Mouse (Mus musculus) left cerebral cortex, postnatal 10 days (tissue): Measurements from ENCODE around the gene Pcsk6. TPM values are rescaled to one million over a fixed set of nuclear protein-coding genes. Genes with fewer than 3 reads are reported as not detected.
"Not testable (repeated sequence)": the region's sequence is repeated elsewhere in the genome, so short reads cannot be mapped to it uniquely, and the experiment has no call there.

Source experiments
- DNase-seq, 2 experiments: peaks; one replicate each; pipeline ENCODE4 v3.0.0; 2021 to 2022; ENCODE audit warnings: low spot score in 2 of 2, mixed read lengths in 1 of 2; ENCODE audit errors: extremely low spot score in 1 of 2
- intact Hi-C: fragments of 180-260 bp; cut with DNase I; formaldehyde crosslinking; loops from one replicate; pipeline ENCODE4 v1.15.1; 2025
- total RNA-seq, 2 experiments: library from RNA; stranded (reverse); gene quantifications; 2 replicates each; pipeline ENCODE4 v1.2.3; 2021

The Pcsk6 gene
- 1 to 10 TPM; 7.6 to 7.7 TPM for total RNA-seq

- peak in 1 of 2 experiments; percentile 60 for DNase-seq
- intact Hi-C loops, result no loop called here
These were observed at the start of gene Pcsk6 for GRCm38 (mm10) chr7:65861591-65862472. TSS of gene Pcsk6 (plus strand) at chr7:65861734.

DNA sequence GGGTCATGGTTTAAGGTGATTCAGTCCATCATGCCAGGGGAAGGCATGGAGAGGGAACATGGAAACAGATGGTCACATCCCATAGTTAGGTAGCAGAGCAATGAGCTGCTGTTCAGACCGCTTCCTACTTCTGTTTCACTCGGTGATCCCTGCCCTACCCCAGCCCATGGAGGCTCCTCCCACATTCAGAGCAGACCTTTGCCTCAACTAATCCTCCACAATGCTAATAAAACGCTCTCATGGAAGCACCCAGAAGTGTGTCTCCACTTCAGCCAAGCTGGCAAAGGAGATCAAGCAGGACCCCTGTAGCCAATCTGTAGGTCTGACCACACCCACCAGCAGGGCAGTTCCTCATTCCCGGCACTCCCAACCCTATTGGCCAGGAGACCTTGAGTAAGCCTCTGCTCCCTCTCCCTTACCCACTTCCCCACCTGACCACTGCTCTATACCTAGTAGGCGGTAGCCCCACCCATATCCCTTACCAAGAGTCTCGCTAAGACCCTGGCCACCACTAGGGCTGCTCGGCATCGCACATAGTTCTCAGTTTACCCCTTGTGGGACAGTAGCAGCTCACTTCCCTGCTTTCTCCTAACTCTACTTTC lies 47.8 kb upstream of the Pcsk6 start:
- intact Hi-C loops, result no loop called here

DNA sequence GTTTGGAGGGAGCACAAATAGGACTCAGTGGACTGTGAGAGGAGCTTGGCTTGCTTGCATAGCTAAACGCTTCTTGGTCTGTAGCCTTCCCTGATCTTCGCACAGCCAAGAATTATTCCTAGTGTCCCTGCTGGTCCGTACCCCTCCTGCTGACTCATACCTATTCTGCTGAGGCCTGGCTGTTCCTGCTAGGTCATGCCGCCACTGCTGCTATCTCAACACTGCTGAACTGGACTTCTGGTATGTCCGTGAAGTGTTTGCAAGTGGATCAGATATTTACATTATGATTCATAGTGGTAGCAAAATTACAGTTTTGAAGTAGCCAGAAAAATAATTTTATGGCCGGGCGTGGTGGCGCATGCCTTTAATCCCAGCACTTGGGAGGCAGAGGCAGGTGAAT lies 44.0 kb upstream of the Pcsk6 start:
- no peak for DNase-seq
- intact Hi-C loops, result no loop called here

More for the DNA sequence above, 47.8 kb upstream of the Pcsk6 start:
- no peak for DNase-seq

DNA sequence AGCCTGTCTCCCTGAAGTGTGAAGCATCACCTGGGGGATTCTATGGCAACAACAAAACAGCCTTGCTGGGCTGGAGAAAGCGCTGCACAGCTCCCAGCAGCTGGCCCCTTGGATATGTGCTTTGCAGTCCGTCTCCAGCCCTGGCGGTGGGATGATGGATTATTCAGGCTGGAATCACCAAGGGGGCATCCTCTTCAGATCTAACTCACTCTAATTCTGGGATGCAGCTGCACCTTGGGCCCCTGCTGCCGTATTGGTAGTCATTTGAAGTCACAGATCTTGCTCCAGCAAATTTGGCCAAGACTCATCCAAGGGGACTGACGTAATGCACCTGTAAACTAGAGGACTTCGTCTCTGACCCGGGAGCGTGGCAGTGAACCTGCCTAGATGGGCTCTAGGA lies 41.1 kb upstream of the Pcsk6 start:
- intact Hi-C loops, result no loop called here
- no peak for DNase-seq

- intact Hi-C loops, result not testable (repeated sequence)
These were observed 39.6 kb upstream of the Pcsk6 start for GRCm38 (mm10) chr7:65821901-65822300.

GRCm38 (mm10) chr7:65822506-65823119 lies 38.9 kb upstream of the Pcsk6 start:
- intact Hi-C loops, result no loop called here
- no peak for DNase-seq

More at GRCm38 (mm10) chr7:65821901-65822300, 39.6 kb upstream of the Pcsk6 start:
- DNase-seq, result not testable (repeated sequence)

- intact Hi-C loops, result no loop called here
- DNase-seq, result no peak
These were observed 21.8 kb upstream of the Pcsk6 start for GRCm38 (mm10) chr7:65839756-65840155.

DNA sequence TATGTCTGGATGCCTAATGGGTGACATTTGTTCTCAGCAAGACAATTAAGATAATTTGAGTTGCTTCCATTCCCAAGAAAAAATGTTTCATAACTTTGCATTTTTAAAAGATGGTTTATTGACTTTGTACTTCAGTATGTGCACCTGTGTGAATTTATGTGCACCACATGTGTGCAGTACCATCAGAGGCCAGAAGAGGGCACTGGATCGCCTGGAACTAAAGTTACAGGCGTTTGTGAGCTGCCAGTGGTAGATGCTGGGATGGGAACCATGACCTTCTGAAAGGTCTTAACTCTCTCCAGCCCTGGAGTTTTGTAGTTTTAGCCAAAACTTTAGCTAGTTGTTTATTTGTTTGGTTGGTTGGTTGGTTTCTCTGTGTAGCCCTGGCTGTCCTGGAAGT lies 18.3 kb upstream of the Pcsk6 start:
- intact Hi-C loops, result no loop called here
- DNase-seq, result no peak

- DNase-seq, result no peak
- intact Hi-C loops, result no loop called here
These were observed 553 bp upstream of the Pcsk6 start for GRCm38 (mm10) chr7:65860981-65861380.

DNA sequence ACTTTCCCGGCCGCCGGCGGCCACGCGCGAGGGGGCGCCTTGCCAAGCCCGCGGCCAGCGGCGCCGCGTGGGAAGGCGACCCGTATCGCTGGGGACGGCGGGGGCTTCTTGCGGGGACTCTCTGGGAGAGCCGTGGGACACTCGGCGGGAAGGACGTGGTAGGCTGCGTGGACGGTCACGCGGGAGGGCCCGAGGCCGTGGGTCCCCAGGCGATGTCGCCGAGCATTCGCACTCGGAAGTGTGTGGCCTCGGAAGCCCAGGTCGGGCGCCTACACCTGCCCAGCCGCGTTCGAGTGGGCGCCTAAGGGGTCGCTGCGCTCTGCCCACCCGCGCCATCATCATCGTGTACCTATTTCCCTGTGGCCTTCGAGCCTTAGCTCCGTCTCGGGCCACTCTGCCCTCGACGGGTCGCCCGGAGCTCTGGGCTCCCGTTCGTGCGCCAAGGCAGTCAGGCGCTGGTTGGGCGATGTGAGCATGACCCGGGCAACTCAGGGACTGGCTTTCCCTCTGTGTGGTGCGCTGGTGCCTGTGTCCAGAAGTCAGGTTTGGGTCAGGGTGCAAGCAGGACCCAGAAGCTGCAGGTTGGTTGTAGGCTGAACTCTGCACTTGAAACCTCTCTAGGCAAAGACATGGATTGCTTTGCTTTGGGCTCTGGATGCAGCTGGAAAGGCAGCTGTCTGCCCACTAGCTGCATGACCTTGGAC lies 1.1 kb downstream of the Pcsk6 start:
- intact Hi-C loops, result no loop called here
- no peak for DNase-seq

GRCm38 (mm10) chr7:65869173-65869572 lies 7.6 kb downstream of the Pcsk6 start:
- no peak for DNase-seq
- intact Hi-C loops, result no loop called here

DNA sequence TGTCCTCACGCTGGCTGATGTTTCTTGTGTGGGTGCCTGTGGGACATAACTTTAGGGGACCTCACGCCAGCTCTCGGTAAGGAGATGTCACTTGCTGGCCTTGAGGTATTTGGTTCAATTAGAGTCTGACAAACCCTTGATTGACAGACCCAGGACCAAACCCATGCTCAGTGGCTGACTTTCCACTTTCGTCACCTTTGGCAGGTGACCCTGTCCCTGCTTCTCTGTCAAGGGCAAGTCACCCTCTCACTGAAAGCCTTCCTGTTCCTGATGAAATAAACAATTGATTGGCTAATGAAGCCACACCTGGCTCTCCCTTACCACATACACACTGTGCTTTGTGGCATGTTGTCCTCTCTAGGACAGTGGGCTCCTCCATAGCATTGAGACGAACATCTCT lies 8.3 kb downstream of the Pcsk6 start:
- DNase-seq, result no peak
- intact Hi-C loops, result no loop called here

DNA sequence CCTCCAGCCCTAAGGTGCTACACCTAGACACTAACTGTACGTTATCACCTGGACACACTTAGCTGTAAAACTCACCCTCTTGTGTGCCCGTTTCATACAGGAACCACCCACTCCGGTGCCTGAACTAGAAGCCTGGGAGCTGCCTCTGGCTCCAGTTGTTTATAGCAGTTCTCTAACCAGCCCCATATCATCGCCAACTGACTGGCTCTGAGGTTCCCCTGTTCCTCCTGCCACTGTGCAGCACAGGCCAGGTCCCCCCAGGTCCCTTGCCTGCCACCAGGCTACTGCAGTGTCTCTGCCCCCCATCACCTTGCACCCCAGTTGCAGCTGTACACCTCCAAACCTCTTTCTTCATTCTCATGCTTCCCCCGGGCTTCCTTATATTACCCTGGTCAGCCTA lies 8.7 kb downstream of the Pcsk6 start:
- intact Hi-C loops, result no loop called here

DNA sequence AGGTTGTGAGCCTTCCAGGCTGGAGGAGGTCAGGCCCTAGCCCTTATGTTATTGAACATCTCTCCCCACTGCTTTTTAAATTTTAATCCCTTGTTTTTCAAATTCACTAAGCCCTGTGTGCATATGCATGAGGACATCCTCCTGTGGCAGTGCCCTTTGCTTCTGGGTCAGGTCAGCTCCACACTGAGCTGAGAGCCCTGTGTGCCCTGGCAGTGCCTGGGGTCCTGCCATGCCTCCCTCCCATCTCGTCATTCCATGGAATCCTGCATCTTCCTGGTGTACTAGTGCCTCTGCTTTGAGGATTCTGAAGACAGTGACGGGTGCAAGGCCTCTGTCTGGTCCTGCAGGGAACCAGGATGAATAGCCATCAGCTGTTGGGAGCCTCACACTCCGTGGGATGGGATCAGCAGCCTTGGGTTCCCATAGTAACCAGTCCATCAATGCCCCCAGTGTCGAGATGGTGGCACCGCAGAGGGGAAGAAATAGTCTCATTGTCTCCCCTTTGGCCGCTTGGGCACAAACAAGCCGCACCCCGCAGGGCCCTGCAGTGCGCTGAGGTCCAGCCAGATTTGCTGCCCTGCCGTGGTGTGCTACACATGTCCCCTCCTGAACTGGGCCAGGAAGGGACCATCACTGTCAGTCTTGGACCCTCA lies 9.5 kb downstream of the Pcsk6 start:
- peak; percentile 27 to 61 for DNase-seq
- intact Hi-C loops, result no loop called here

More for the DNA sequence above, 8.7 kb downstream of the Pcsk6 start:
- no peak for DNase-seq

DNA sequence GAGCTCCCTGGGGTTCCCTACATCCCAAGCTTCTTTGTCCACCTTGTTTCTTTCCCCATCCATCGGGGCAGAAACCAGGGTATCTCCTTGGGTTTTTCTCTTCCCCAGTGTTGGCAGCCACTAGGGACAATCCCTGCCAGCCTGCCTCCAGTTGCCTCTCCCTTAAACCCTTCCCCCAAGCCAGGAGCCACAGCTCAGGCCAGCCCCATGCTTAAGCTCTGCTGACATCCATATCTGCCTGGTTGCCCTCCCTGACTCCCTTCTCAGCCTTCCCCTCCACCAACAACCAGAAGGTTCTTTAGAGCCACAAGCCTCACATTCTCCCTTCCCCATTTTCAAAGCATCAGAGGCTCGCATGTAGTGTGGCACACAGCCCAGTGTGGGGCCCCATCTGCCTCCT lies 10.3 kb downstream of the Pcsk6 start:
- intact Hi-C loops, result no loop called here

GRCm38 (mm10) chr7:65873176-65873845 lies 11.8 kb downstream of the Pcsk6 start:
- intact Hi-C loops, result no loop called here
- DNase-seq, result no peak

More for the DNA sequence above, 10.3 kb downstream of the Pcsk6 start:
- no peak for DNase-seq

DNA sequence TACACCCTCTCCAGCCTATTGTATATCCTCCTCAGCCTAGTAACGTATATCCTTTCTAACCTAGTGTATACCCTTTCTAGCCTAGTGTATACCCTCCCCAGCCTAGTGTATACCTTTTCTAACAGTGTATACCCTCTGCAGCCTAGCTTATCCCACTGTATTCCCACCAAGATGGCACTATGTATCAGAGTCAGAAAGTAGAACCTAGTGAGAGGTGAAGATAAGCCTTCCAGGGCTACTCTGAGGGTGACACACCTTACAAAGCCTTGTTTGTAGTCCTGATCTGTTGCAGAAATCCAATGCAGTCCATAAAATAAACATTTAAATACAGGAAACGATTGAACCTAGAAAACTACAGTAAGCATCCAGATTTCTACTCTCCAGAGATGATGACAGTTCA lies 12.4 kb downstream of the Pcsk6 start:
- intact Hi-C loops, result no loop called here
- DNase-seq, result no peak

GRCm38 (mm10) chr7:65876596-65876995 lies 15.1 kb downstream of the Pcsk6 start:
- DNase-seq, result no peak
- intact Hi-C loops, result no loop called here
